Mouse (Mus musculus) heart, postnatal 25 days (tissue): ENCODE measurements around the gene Camk2b. TPM values are rescaled to one million over a fixed set of nuclear protein-coding genes. Genes with fewer than 3 reads are reported as not detected.
"Not testable (repeated sequence)": the region's sequence is repeated elsewhere in the genome, so short reads cannot be mapped to it uniquely, and the experiment has no call there.

ENCODE experiments used
- DNase-seq: peaks from one replicate; pipeline ENCODE4 v3.0.0; 2022; ENCODE audit warnings: low spot score
- intact Hi-C: fragments of 180-260 bp; cut with DNase I; formaldehyde crosslinking; loops from one replicate; pipeline ENCODE4 v1.15.1; 2025
- total RNA-seq, 2 experiments: library from RNA; stranded (reverse); gene quantifications; 2 replicates each; pipeline ENCODE4 v1.2.3; 2021

Gene Camk2b
- total RNA-seq, 2 experiments from 2014 or later, result 6.2 to 6.5 TPM

DNA sequence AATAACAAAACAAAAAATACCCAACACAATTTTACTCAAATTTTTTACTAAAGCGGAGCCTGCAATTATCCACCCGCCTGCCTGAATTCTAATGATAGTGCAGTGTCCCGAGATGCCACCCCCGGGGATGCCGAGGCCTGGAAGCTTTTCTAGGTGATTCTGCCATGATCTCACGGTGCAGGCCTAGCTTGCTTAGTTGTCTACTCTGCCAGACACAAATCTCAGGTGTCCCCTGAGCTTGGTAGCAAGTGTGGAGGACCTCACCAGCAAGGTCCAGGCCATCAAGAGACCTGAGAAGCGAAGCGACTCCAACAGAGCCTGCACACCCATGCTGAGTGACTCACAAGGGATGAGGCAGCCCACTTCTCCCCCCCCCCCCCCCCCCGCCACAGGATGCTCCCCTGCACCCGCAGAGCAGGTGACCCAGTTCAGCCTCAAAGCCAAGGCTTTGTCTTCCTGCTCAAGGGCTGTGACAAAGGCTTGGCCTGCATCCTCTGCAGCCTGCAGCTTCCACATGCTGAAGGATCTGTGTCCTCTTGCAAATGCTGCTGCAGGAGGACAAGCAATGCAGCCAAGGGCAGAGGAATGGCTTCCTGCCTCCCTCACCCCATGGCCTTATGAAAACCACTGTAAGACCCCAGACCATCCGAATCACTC, 48.5 kb downstream of the Camk2b start:
- intact Hi-C loops, result no loop called here
- DNase-seq, result no peak

- no peak for DNase-seq
- intact Hi-C loops, result no loop called here
Observed at GRCm38 (mm10) chr11:6016797-6017395, 49.3 kb downstream of the Camk2b start.

DNA sequence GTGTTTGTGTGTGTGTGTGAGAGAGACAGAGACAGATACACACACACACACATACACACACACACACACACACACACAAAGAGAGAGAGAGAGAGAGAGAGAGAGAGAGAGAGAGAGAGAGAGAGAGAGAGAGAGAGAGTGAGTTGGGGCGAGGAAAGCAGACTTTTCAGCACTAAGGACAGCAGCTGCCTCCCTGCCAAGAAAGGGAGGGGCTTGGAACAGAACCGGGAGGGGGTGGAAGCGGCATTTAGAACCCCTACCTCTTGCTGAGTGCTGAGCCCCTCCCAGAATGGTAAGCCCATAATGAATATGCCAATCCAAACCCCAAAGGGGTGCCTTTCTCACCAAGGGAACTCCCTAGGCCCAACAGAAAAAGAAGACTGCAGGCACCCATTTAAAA, 49.8 kb downstream of the Camk2b start:
- DNase-seq, result no peak
- intact Hi-C loops, result no loop called here

- intact Hi-C loops, result no loop called here
- no peak for DNase-seq
Observed at GRCm38 (mm10) chr11:6015011-6015431, 51.1 kb downstream of the Camk2b start.

DNA sequence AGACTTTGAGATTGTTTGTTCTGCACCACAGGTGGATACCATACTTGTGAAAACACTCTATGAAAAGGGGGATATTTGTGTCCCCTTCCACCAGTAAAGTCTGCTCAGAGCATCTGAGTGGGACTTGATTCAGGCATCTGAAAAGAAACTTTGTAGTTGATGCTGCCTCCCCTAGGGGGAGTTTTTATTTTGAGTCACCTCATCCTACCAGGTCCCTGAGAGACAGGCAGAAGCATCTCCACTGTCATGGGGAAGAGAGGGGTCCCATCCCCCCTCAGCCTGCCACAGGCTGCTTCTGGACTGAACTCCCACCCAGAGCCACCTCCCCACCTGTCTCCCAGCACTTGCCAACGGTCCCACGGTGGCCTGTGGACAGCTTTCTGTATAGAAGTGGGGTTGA, 52.8 kb downstream of the Camk2b start:
- no peak for DNase-seq
- intact Hi-C loops, result no loop called here

- intact Hi-C loops, result no loop called here
Observed at GRCm38 (mm10) chr11:6011879-6012278, 54.3 kb downstream of the Camk2b start.

GRCm38 (mm10) chr11:6010751-6011482, 55.2 kb downstream of the Camk2b start:
- intact Hi-C loops, DNase-seq: not testable (repeated sequence)

More at GRCm38 (mm10) chr11:6011879-6012278, 54.3 kb downstream of the Camk2b start:
- DNase-seq, result no peak

DNA sequence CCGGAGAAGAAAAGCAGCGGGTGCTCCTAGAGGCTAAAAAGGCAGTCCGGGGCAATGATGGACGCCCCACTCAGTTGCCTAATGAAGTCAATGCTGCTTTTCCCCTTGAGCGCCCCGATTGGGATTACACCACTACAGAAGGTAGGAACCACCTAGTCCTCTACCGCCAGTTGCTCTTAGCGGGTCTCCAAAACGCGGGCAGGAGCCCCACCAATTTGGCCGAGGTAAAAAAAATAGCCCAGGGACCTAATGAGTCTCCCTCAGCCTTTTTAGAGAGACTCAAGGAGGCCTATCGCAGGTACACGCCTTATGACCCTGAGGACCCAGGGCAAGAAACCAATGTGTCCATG, 58.4 kb downstream of the Camk2b start:
- DNase-seq, intact Hi-C loops: not testable (repeated sequence)

DNA sequence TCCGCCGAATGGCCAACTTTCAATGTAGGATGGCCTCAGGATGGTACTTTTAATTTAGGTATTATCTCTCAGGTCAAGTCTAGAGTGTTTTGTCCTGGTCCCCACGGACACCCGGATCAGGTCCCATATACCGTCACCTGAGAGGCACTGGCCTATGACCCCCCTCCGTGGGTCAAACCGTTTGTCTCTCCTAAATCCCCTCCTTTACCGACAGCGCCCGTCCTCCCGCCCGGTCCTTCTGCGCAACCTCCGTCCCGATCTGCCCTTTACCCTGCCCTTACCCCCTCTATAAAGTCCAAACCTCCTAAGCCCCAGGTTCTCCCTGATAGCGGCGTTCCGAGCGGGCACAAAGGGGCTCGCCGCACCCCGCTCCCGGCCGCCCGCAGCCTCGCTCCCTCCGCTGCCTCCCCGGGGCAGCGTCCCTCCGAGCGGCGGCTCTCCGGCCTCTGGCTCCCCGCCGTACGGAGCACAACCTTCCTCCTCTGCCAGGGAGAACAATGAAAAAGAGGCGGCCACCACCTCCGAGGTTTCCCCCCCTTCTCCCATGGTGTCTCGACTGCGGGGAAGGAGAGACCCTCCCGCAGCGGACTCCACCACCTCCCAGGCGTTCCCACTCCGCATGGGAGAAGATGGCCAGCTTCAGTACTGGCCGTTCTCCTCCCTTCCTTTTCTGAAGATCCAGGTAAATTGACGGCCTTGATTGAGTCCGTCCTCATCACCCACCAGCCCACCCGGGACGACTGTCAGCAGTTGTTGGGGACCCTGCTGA, 59.0 kb downstream of the Camk2b start:
- DNase-seq, intact Hi-C loops: not testable (repeated sequence)

- intact Hi-C loops, DNase-seq: not testable (repeated sequence)
Observed at GRCm38 (mm10) chr11:6006351-6007009, 59.7 kb downstream of the Camk2b start.

- intact Hi-C loops, DNase-seq: not testable (repeated sequence)
Observed at GRCm38 (mm10) chr11:6005374-6006043, 60.7 kb downstream of the Camk2b start.

- DNase-seq, result peak; percentile 20
- intact Hi-C loops, result no loop called here
Observed at GRCm38 (mm10) chr11:6003046-6003639, 63.0 kb downstream of the Camk2b start.

- no peak for DNase-seq
- intact Hi-C loops, result no loop called here
Observed at GRCm38 (mm10) chr11:6001981-6002649, 64.0 kb downstream of the Camk2b start.

GRCm38 (mm10) chr11:6000961-6001682, 65.0 kb downstream of the Camk2b start:
- intact Hi-C loops, result no loop called here
- no peak for DNase-seq

DNA sequence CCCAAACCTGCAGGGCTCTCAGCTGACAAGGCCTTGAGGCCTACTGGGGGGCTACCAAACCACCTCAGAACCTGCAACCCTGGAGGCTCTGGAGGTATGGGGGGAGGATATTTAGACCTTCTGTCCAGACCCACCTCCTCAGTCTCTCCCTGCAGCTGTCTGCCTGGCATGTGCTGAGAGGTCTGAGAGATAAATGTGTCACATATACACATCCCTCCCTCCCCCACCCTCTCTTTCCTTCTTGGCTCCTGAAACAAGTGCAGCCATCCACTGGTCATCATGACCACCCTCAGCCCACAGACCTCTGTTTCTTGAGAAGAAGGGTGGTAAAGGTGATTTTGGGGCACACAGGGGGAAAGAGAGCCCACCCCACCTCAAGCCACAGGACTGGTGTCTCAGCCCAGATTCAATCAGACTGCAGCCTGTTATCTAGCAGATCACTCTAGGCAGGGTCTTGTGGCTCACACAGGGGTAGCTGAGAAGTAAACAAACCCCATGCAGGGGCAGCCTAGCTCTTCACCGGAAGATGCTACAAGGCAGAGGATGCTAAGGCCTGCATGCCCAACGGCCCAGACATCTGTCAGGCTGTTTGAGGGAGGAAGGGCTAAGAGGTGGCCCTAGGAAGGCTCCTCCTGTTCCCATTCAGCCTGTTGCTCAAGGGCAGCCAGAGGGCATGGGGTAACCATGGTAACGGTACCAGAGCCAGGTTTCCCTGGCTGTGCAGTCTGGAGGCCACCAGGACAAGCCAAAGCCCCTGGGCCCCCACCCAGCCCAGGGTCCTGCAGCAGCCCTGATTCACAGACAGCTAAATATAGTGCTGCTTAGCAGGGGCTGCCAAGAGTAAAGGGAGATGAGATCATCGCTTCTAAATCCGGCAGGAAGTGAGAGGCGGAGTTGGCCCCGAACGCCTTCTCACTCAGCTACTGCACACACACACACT, 66.1 kb downstream of the Camk2b start:
- intact Hi-C loops, result no loop called here
- peak; percentile 87 for DNase-seq

- no peak for DNase-seq
- intact Hi-C loops, result no loop called here
Observed at GRCm38 (mm10) chr11:5998472-5998871, 67.7 kb downstream of the Camk2b start.

- intact Hi-C loops, result loop anchor here (1.0 kb wide), 3 partner anchors 31 to 265 kb away; no protein-coding TSS in a partner anchor
- DNase-seq, result peak; percentile 64
Observed at GRCm38 (mm10) chr11:5995989-5996388, 70.2 kb downstream of the Camk2b start.
